Mouse (Mus musculus) G1E (cell line): ENCODE results near the gene Dtnbp1. TPM values are rescaled to one million over a fixed set of nuclear protein-coding genes. Genes with fewer than 3 reads are reported as not detected.

Experiments
- ATAC-seq: 2 replicates; pipeline ENCODE4 v1.8.0; 2016; ENCODE audit warnings: mild to moderate bottlenecking; ENCODE audit not compliant: insufficient number of reproducible peaks, poor library complexity, low FRiP score, severe bottlenecking; ENCODE audit errors: extremely low read depth
- DNase-seq: peaks from one replicate; pipeline ENCODE4 v3.0.0; 2012; ENCODE audit warnings: low spot score
- H3K27me3 ChIP-seq: 2 replicates; pipeline ENCODE4 v1.6.1; 2012; ENCODE audit warnings: mild to moderate bottlenecking, low read length, inconsistent platforms; ENCODE audit not compliant: insufficient read depth
- H3K36me3 ChIP-seq: replicated peaks from 2 replicates; pipeline ENCODE3; 2012; ENCODE audit warnings: mild to moderate bottlenecking, inconsistent platforms
- H3K4me1 ChIP-seq: 2 replicates; pipeline ENCODE4 v1.6.1; 2012; ENCODE audit warnings: low read depth, low read length, inconsistent platforms, mixed read lengths; ENCODE audit not compliant: insufficient read depth
- H3K4me3 ChIP-seq: 2 replicates; pipeline ENCODE4 v1.5.1; 2012; ENCODE audit warnings: low read depth, mild to moderate bottlenecking, inconsistent platforms, low read length, moderate library complexity, mixed read lengths
- H3K9me3 ChIP-seq: replicated peaks from 2 replicates; pipeline ENCODE4 v1.6.1; 2012; ENCODE audit warnings: inconsistent platforms
- CTCF ChIP-seq: IDR thresholded peaks from 2 replicates; pipeline ENCODE4 v1.5.1; 2012; ENCODE audit warnings: low read depth, low read length, inconsistent platforms, mixed read lengths
- GATA1 ChIP-seq: IDR thresholded peaks from 2 replicates; pipeline ENCODE4 v1.6.1; 2012; ENCODE audit warnings: borderline replicate concordance, low read length, inconsistent platforms, mixed read lengths
- GATA2 ChIP-seq: IDR thresholded peaks from 2 replicates; pipeline ENCODE4 v1.6.1; 2012; ENCODE audit warnings: low read depth, low read length, inconsistent platforms, borderline replicate concordance
- POLR2AphosphoS5 ChIP-seq: IDR thresholded peaks from 2 replicates; pipeline ENCODE4 v1.6.1; 2012; ENCODE audit warnings: low read depth, low read length, inconsistent platforms; ENCODE audit not compliant: insufficient replicate concordance
- TAL1 ChIP-seq: conservative IDR thresholded peaks from 2 replicates; pipeline ENCODE4 v1.6.1; 2012; ENCODE audit warnings: low read depth, low read length, inconsistent platforms, mixed read lengths
- polyA plus RNA-seq: library from polyadenylated mRNA; stranded (reverse); fragments of >175 nt; gene quantifications from 2 replicates; pipeline ENCODE4 v1.2.3, GENCODE M21; 2012
- total RNA-seq, 2 experiments: library from RNA; stranded (forward) in 1 of 2; stranded (reverse) in 1 of 2; fragments of 200-1000 nt in 1 of 2; fragments of >200 nt in 1 of 2; fragmentation: Nextera tagmentation in 1 of 2; gene quantifications; 2 replicates each; pipeline ENCODE4 v1.2.3; 2014 to 2017

Dtnbp1 gene
- total and polyA plus RNA-seq, 3 experiments = 19.2 to 33.3 (median 28.2) TPM

GRCm38 (mm10) chr13:45003026-45003425 lies 1.1 kb upstream of the Dtnbp1 start:
- H3K27me3 ChIP-seq = peaks cover 6% of the 10 kb centered on the region; the same call in 1 of the 2 replicates
- no peak overlapping the region for H3K4me3 ChIP-seq
- ATAC-seq (no peak), DNase-seq (no peak)
- H3K4me1 ChIP-seq = peaks cover 20% of the 10 kb centered on the region
- TF ChIP-seq POLR2AphosphoS5 = no peak
- no peak for TF ChIP-seq CTCF
- no peaks in the 10 kb centered on the region for H3K9me3 ChIP-seq
- peaks cover 15% of the 10 kb centered on the region for H3K36me3 ChIP-seq

GRCm38 (mm10) chr13:45001228-45001910 lies 578 bp downstream of the Dtnbp1 start:
- Histone ChIP-seq H3K9me3 (no peaks in the 10 kb centered on the region), H3K4me1 (peaks cover 20% of the 10 kb centered on the region), H3K36me3 (peaks cover 24% of the 10 kb centered on the region), H3K4me3 (peak overlapping the region; percentile 94), H3K27me3 (no peaks in the 10 kb centered on the region)
- ATAC-seq (0 out of 2 replicates have a peak, but pooled peaks have one; percentile 55), DNase-seq (peak; percentile 76)
- TF ChIP-seq CTCF (no peak), TAL1 (no peak), GATA1 (no peak), POLR2AphosphoS5 (no peak), GATA2 (no peak)

GRCm38 (mm10) chr13:45000836-45001227 lies 1.1 kb downstream of the Dtnbp1 start:
- H3K4me3 ChIP-seq = peak overlapping the region; percentile 94
- TF ChIP-seq CTCF (0 out of 2 replicates have a peak, but pooled peaks have one; percentile 18), POLR2AphosphoS5 (no peak)
- H3K4me1 ChIP-seq = peaks cover 20% of the 10 kb centered on the region
- H3K36me3 ChIP-seq = peaks cover 25% of the 10 kb centered on the region
- H3K27me3 ChIP-seq = no peaks in the 10 kb centered on the region
- DNase-seq (peak; percentile 59), ATAC-seq (peak; percentile 37; the same call in 1 of the 2 replicates)
- no peaks in the 10 kb centered on the region for H3K9me3 ChIP-seq

- peaks cover 20% of the 10 kb centered on the region for H3K4me1 ChIP-seq
- no peak overlapping the region for H3K4me3 ChIP-seq
- DNase-seq (no peak), ATAC-seq (no peak)
- no peaks in the 10 kb centered on the region for H3K27me3 ChIP-seq
- peaks cover 27% of the 10 kb centered on the region for H3K36me3 ChIP-seq
- TF ChIP-seq GATA2 (no peak), CTCF (no peak), POLR2AphosphoS5 (no peak), GATA1 (no peak), TAL1 (no peak)
- H3K9me3 ChIP-seq = no peaks in the 10 kb centered on the region
Measured at GRCm38 (mm10) chr13:44999211-44999610, 2.7 kb downstream of the Dtnbp1 start.

GRCm38 (mm10) chr13:44996339-44996738 lies 5.6 kb downstream of the Dtnbp1 start:
- peaks cover 38% of the 10 kb centered on the region for H3K36me3 ChIP-seq
- no peaks in the 10 kb centered on the region for H3K27me3 ChIP-seq
- H3K9me3 ChIP-seq = no peaks in the 10 kb centered on the region
- no peak overlapping the region for H3K4me3 ChIP-seq
- DNase-seq (no peak), ATAC-seq (no peak)
- H3K4me1 ChIP-seq = peaks cover 8% of the 10 kb centered on the region
- TF ChIP-seq GATA2 (no peak), CTCF (no peak), GATA1 (no peak), POLR2AphosphoS5 (no peak), TAL1 (no peak)

- H3K4me3 ChIP-seq = no peak overlapping the region
- TF ChIP-seq TAL1 (no peak), GATA2 (no peak), GATA1 (no peak)
- no peak for ATAC-seq
- H3K9me3 ChIP-seq = no peaks in the 10 kb centered on the region
- no peaks in the 10 kb centered on the region for H3K27me3 ChIP-seq
- H3K36me3 ChIP-seq = peaks cover 46% of the 10 kb centered on the region
- no peak for DNase-seq
- no peaks in the 10 kb centered on the region; the same call in 1 of the 2 replicates for H3K4me1 ChIP-seq
Measured at GRCm38 (mm10) chr13:44992550-44993205, 9.3 kb downstream of the Dtnbp1 start.

GRCm38 (mm10) chr13:44991936-44992335 lies 10.0 kb downstream of the Dtnbp1 start:
- Histone ChIP-seq H3K36me3 (peaks cover 45% of the 10 kb centered on the region), H3K9me3 (no peaks in the 10 kb centered on the region), H3K27me3 (no peaks in the 10 kb centered on the region), H3K4me3 (no peak overlapping the region), H3K4me1 (no peaks in the 10 kb centered on the region; the same call in 1 of the 2 replicates)
- ATAC-seq = no peak
- DNase-seq = no peak
- no peak for TF ChIP-seq GATA1
- no peak for TF ChIP-seq POLR2AphosphoS5
- TF ChIP-seq CTCF = no peak
- TF ChIP-seq GATA2 = no peak
- no peak for TF ChIP-seq TAL1
